Mouse (Mus musculus) myocyte (in vitro differentiated cells): ENCODE results near the gene Tpp1. TPM values are rescaled to one million over a fixed set of nuclear protein-coding genes. Genes with fewer than 3 reads are reported as not detected.

Source experiments
- H3K27me3 ChIP-seq: one replicate; pipeline ENCODE4 v1.6.1; 2011; ENCODE audit not compliant: control insufficient read depth, insufficient read depth, insufficient read length
- H3K36me3 ChIP-seq: one replicate; pipeline ENCODE4 v1.6.1; 2011; ENCODE audit not compliant: control insufficient read depth, insufficient read depth
- H3K4me2 ChIP-seq: one replicate; pipeline ENCODE4 v1.6.1; 2011; ENCODE audit warnings: low read depth, control low read depth
- H3K4me3 ChIP-seq: one replicate; pipeline ENCODE4 v1.5.1; 2011; ENCODE audit warnings: mild to moderate bottlenecking, control low read depth, moderate library complexity
- H3K79me2 ChIP-seq: one replicate; pipeline ENCODE4 v1.6.1; 2011; ENCODE audit not compliant: control insufficient read depth, insufficient read depth
- H3ac ChIP-seq: one replicate; pipeline ENCODE4 v1.6.1; 2011; ENCODE audit not compliant: control insufficient read depth, insufficient read length
- CEBPB ChIP-seq: IDR thresholded peaks from 2 replicates; pipeline ENCODE4 v1.6.1; 2011; ENCODE audit warnings: mild to moderate bottlenecking, moderate library complexity; ENCODE audit not compliant: poor library complexity, insufficient read depth, severe bottlenecking
- E2F4 ChIP-seq: IDR thresholded peaks from one replicate; pipeline ENCODE4 v1.6.1; 2011; ENCODE audit warnings: mild to moderate bottlenecking, control low read depth, moderate library complexity; ENCODE audit not compliant: insufficient read depth
- MAX ChIP-seq: IDR thresholded peaks from one replicate; pipeline ENCODE4 v1.6.1; 2011; ENCODE audit warnings: low read depth, mild to moderate bottlenecking, control low read depth
- MYOD1 ChIP-seq, 3 experiments: IDR thresholded peaks; one replicate each; pipeline ENCODE4 v1.6.1; 2011; ENCODE audit warnings: control low read depth in 2 of 3, low read depth in 2 of 3, mild to moderate bottlenecking in 2 of 3, moderate library complexity in 1 of 3; ENCODE audit not compliant: insufficient read length in 2 of 3, control insufficient read depth in 1 of 3
- MYOG ChIP-seq, 3 experiments: IDR thresholded peaks; one replicate each; pipeline ENCODE4 v1.6.1; 2011; ENCODE audit warnings: control low read depth in 2 of 3, low read depth in 2 of 3, mild to moderate bottlenecking in 2 of 3; ENCODE audit not compliant: insufficient read length in 2 of 3, control insufficient read depth in 1 of 3, insufficient read depth in 1 of 3
- POLR2A ChIP-seq: IDR thresholded peaks from one replicate; pipeline ENCODE4 v1.6.1; 2011; ENCODE audit warnings: low read depth, mild to moderate bottlenecking, control low read depth, moderate library complexity; ENCODE audit not compliant: insufficient read length
- POLR2AphosphoS2 ChIP-seq: IDR thresholded peaks from one replicate; pipeline ENCODE4 v1.6.1; 2011; ENCODE audit warnings: low read depth, control low read depth; ENCODE audit not compliant: insufficient read length
- REST ChIP-seq: IDR thresholded peaks from one replicate; pipeline ENCODE4 v1.6.1; 2011; ENCODE audit warnings: mild to moderate bottlenecking, control low read depth, moderate library complexity; ENCODE audit not compliant: insufficient read depth, insufficient read length
- SRF ChIP-seq: IDR thresholded peaks from one replicate; pipeline ENCODE4 v1.6.1; 2011; ENCODE audit warnings: low read depth; ENCODE audit not compliant: control insufficient read depth, insufficient read length
- TCF12 ChIP-seq: IDR thresholded peaks from one replicate; pipeline ENCODE4 v1.6.1; 2011; ENCODE audit warnings: mild to moderate bottlenecking, control low read depth; ENCODE audit not compliant: poor library complexity, insufficient read depth, severe bottlenecking
- TCF3 ChIP-seq: IDR thresholded peaks from one replicate; pipeline ENCODE4 v1.6.1; 2011; ENCODE audit warnings: low read depth, control low read depth; ENCODE audit not compliant: insufficient read length
- USF1 ChIP-seq: IDR thresholded peaks from one replicate; pipeline ENCODE4 v1.6.1; 2011; ENCODE audit warnings: low read depth, mild to moderate bottlenecking, control low read depth, moderate library complexity
- polyA plus RNA-seq: library from polyadenylated mRNA; unstranded; fragments of >200 nt; fragmentation: generic; extraction: Trizol; gene quantifications from one replicate; pipeline ENCODE4 v1.2.1, GENCODE M21; 2012; ENCODE audit warnings: missing spikeins

The Tpp1 gene
- 40.4 TPM for polyA plus RNA-seq

DNA sequence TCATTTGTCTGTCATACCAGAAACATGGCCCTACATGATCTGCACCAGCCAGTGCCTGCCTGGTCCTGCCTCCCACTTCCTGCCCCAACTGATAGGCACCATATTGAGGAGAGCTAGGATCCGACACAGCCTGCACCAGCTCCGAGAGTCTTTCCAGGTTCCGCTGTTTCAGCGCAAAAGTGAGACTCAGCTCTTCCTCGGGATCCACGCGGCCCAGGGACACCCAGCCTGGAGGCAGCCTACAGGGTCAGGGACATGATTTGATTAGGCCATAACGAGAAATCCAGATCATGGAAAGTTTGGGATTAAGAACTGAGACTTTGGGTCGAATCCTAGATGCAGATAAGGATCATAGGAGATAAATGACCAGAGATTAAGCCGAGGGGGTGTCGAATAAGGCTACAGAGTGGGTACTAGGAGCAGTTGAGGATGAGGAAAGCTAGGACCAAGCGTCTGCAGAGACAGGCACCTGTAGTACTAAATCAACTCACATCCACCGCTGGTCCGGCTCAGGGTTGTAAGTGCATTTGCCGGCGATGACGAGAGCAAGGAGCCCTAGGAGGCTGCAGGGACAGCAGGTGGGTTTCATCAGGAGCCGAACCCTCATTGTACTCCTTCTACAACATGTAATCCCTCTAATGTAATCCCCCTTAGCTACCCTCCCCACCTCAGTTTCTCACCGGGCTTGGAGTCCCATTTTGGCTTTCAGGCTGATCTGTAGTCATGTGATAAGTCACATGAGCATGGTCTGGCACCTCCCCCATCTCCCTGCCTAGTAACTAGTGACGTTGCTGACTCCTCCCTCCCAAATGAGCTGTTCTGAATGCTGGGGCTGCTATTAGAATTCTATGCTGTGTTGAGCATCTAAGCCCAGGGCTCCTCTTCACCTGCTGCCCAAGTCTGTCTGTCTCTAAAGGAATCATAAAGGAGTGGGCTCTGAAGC lies at the start of gene Tpp1:
TSS of gene Tpp1 (minus strand) at position 745 of the 943 bp plus-strand sequence.
- H3ac ChIP-seq, result peak within 1 kb of the TSS; percentile 19
- H3K36me3 ChIP-seq, result no peaks in the 10 kb centered on the region
- peaks cover 12% of the 10 kb centered on the region for H3K27me3 ChIP-seq
- TF ChIP-seq CEBPB (no peak), TCF12 (no peak), MYOD1 (IDR thresholded peaks at IDR 0.05; ENCODE audit: control insufficient read depth in 1 of 3, insufficient read length in 2 of 3, low read depth in 2 of 3) (no peak), TCF3 (no peak), REST (no peak), E2F4 (no peak), POLR2A (peak; percentile 21), POLR2AphosphoS2 (peak; percentile 25), MYOG (IDR thresholded peaks at IDR 0.05; ENCODE audit: control insufficient read depth in 1 of 3, insufficient read depth in 1 of 3, insufficient read length in 2 of 3, low read depth in 2 of 3) (no peak), MAX (no peak), USF1 (peak; percentile 100), SRF (no peak)
- peak within 1 kb of the TSS; percentile 99 for H3K4me2 ChIP-seq
- H3K79me2 ChIP-seq, result no peaks in the 10 kb centered on the region
- peak within 1 kb of the TSS; percentile 52 for H3K4me3 ChIP-seq

GRCm38 (mm10) chr7:105796972-105797371 lies 44.9 kb upstream of the Tpp1 start:
- no peaks in the 10 kb centered on the region for H3K36me3 ChIP-seq
- TF ChIP-seq MYOG (IDR thresholded peaks at IDR 0.05; ENCODE audit: control insufficient read depth in 1 of 3, insufficient read depth in 1 of 3, insufficient read length in 2 of 3, low read depth in 2 of 3) (no peak), POLR2AphosphoS2 (no peak)
- H3K4me3 ChIP-seq, result no peak overlapping the region
- no peaks in the 10 kb centered on the region for H3K79me2 ChIP-seq
- H3ac ChIP-seq, result no peak overlapping the region
- H3K4me2 ChIP-seq, result no peak overlapping the region
- peaks cover 5% of the 10 kb centered on the region for H3K27me3 ChIP-seq

DNA sequence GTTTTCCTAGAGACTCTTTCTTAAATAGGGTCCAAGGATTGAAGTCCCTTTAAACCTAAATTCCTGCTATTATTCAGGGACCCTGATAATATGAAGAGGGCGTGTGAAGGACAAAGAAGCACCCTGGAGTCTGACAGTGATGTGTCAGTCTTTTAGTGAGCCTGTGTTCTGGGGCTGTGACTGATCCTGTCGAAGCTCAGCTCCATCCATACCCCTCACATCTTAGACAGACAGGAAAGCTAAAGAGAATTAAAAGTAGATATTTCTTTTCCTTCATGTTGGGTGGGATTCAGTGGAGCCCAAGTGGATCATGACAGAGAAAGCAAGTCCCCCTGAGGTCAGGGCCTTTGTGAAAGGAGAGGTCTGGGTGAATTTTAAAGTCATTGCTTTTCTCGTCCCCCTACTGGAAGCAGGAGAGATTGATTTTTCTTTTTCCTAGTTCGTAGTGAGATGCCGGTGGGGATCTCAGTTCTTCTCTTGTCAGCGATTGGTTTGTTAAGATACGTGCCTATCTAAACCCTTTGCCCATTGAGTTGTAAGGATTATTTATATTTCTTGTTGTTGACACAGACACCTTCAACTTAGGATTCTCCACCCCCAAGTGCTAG lies 43.8 kb upstream of the Tpp1 start:
- Histone ChIP-seq H3K27me3 (peaks cover 5% of the 10 kb centered on the region), H3K4me3 (no peak overlapping the region), H3K36me3 (no peaks in the 10 kb centered on the region), H3ac (no peak overlapping the region), H3K79me2 (no peaks in the 10 kb centered on the region), H3K4me2 (no peak overlapping the region)
- TF ChIP-seq SRF (no peak), TCF12 (no peak), USF1 (no peak), MAX (no peak), MYOD1 (IDR thresholded peaks at IDR 0.05; ENCODE audit: control insufficient read depth in 1 of 3, insufficient read length in 2 of 3, low read depth in 2 of 3) (no peak), MYOG (IDR thresholded peaks at IDR 0.05; ENCODE audit: control insufficient read depth in 1 of 3, insufficient read depth in 1 of 3, insufficient read length in 2 of 3, low read depth in 2 of 3) (no peak), E2F4 (no peak), POLR2AphosphoS2 (no peak), REST (no peak), CEBPB (no peak), TCF3 (no peak), POLR2A (no peak)

DNA sequence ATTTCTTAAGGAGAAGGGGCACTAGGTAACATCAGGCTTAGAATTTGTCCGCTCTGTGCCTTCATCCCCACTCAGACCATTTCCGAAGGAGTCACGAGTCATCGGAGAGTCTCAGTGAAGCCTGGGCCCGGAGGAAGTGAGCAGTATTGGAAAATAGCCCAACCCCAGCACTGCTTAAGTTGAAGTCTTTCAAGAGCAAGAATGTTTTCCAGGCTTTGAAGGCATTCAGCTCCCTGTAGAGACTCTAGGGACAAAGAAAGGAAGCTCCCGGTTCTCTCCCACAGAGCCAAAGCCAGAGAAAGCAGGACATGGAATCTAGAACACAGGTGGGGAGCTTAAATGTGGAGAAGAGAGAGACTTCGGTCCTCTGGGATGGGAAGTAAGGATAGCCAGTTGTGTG lies 41.7 kb upstream of the Tpp1 start:
- H3K4me2 ChIP-seq, result no peak overlapping the region
- H3K36me3 ChIP-seq, result no peaks in the 10 kb centered on the region
- peaks cover 5% of the 10 kb centered on the region for H3K27me3 ChIP-seq
- H3K79me2 ChIP-seq, result no peaks in the 10 kb centered on the region
- H3K4me3 ChIP-seq, result no peak overlapping the region
- H3ac ChIP-seq, result no peak overlapping the region
- TF ChIP-seq USF1 (no peak), MAX (no peak), POLR2A (no peak), POLR2AphosphoS2 (no peak), TCF3 (no peak), E2F4 (no peak), TCF12 (no peak), CEBPB (no peak), REST (no peak), MYOG (IDR thresholded peaks at IDR 0.05; ENCODE audit: control insufficient read depth in 1 of 3, insufficient read depth in 1 of 3, insufficient read length in 2 of 3, low read depth in 2 of 3) (no peak), MYOD1 (IDR thresholded peaks at IDR 0.05; ENCODE audit: control insufficient read depth in 1 of 3, insufficient read length in 2 of 3, low read depth in 2 of 3) (no peak), SRF (no peak)
